Mouse (Mus musculus) liver, embryonic 14.5 days (tissue): ENCODE results near the gene Mpp3. TPM values are rescaled to one million over a fixed set of nuclear protein-coding genes. Genes with fewer than 3 reads are reported as not detected.

Source experiments
- ATAC-seq: fragments of 200-750 bp; cut with Nextera tagmentation; 2 replicates; pipeline ENCODE4 v1.8.0; 2017; ENCODE audit warnings: moderate number of reproducible peaks, mild to moderate bottlenecking, moderate library complexity; ENCODE audit not compliant: insufficient read depth
- DNase-seq, 3 experiments: peaks; one replicate each; pipeline ENCODE4 v3.0.0-alpha.2; 2012 to 2013; ENCODE audit warnings: low read depth in 3 of 3, low spot score in 3 of 3
- H3K27ac ChIP-seq: fragments of 300-500 bp; sonication (generic); 2 replicates; pipeline ENCODE4 v1.5.1; 2014; ENCODE audit warnings: moderate library complexity, mild to moderate bottlenecking, control low read depth, inconsistent platforms
- H3K27me3 ChIP-seq: fragments of 300-500 bp; sonication (generic); 2 replicates; pipeline ENCODE4 v1.6.1; 2014; ENCODE audit warnings: mild to moderate bottlenecking, low read length, moderate library complexity; ENCODE audit not compliant: control insufficient read depth, insufficient read depth
- H3K36me3 ChIP-seq: fragments of 300-500 bp; sonication (generic); replicated peaks from 2 replicates; pipeline ENCODE4 v1.6.1; 2014; ENCODE audit warnings: low read depth; ENCODE audit not compliant: control insufficient read depth, insufficient read depth
- H3K4me1 ChIP-seq, 2 experiments: fragments of 200-500 bp in 1 of 2; fragments of 300-500 bp in 1 of 2; sonication (generic) in 1 of 2; replicated peaks; 2 replicates each; pipeline ENCODE4 v1.6.1; 2012 to 2014; ENCODE audit warnings: antibody characterized with exemption in 1 of 2, inconsistent platforms in 1 of 2, low read length in 1 of 2; ENCODE audit not compliant: control insufficient read depth in 2 of 2, insufficient read depth in 2 of 2
- H3K4me2 ChIP-seq: fragments of 300-500 bp; sonication (generic); 2 replicates; pipeline ENCODE4 v1.6.1; 2014; ENCODE audit warnings: low read depth, mild to moderate bottlenecking, control low read depth, moderate library complexity
- H3K4me3 ChIP-seq, 2 experiments: fragments of 200-500 bp in 1 of 2; fragments of 300-500 bp in 1 of 2; sonication (generic) in 1 of 2; 2 replicates each; pipeline ENCODE4 v1.5.1; 2012 to 2014; ENCODE audit warnings: low read depth in 2 of 2, low read length in 2 of 2, mild to moderate bottlenecking in 2 of 2, control low read depth in 1 of 2, inconsistent platforms in 1 of 2, moderate library complexity in 1 of 2; ENCODE audit not compliant: insufficient read depth in 1 of 2
- H3K9ac ChIP-seq: fragments of 300-500 bp; sonication (generic); replicated peaks from 2 replicates; pipeline ENCODE4 v1.6.1; 2014; ENCODE audit warnings: mild to moderate bottlenecking, control low read depth, moderate library complexity
- H3K9me3 ChIP-seq: fragments of 300-500 bp; sonication (generic); 2 replicates; pipeline ENCODE4 v1.6.1; 2016; ENCODE audit warnings: low read length, mixed read lengths; ENCODE audit not compliant: control insufficient read depth
- CTCF ChIP-seq: IDR thresholded peaks from 2 replicates; pipeline ENCODE4 v1.5.1; 2016; ENCODE audit warnings: antibody characterized with exemption, low read depth, control low read depth
- EP300 ChIP-seq: IDR thresholded peaks from 2 replicates; pipeline ENCODE4 v1.6.1; 2016; ENCODE audit warnings: antibody characterized with exemption, low read depth
- WGBS: fragments of 180-500 bp; shearing (Covaris S2); extraction: QIAGEN DNeasy Blood & Tissue Kit; methylation state at CpG from one replicate; pipeline ENCODE4 v1.1.7; 2014; ENCODE audit not compliant: insufficient replicate concordance; 5-methylcytosine and 5-hydroxymethylcytosine counted together
- polyA plus RNA-seq, 2 experiments: library from polyadenylated mRNA; depleted of rRNA in 1 of 2; stranded (reverse) in 1 of 2; unstranded in 1 of 2; fragments of >200 nt; fragmentation: Nextera tagmentation in 1 of 2; extraction: Ambion mirVana in 1 of 2; gene quantifications; 2 replicates each; pipeline versions ENCODE4 v1.2.1 to v1.2.3; 2012 to 2014

Gene Mpp3
- polyA plus RNA-seq, 2 experiments, result 0.21 TPM; not detected in 1

DNA sequence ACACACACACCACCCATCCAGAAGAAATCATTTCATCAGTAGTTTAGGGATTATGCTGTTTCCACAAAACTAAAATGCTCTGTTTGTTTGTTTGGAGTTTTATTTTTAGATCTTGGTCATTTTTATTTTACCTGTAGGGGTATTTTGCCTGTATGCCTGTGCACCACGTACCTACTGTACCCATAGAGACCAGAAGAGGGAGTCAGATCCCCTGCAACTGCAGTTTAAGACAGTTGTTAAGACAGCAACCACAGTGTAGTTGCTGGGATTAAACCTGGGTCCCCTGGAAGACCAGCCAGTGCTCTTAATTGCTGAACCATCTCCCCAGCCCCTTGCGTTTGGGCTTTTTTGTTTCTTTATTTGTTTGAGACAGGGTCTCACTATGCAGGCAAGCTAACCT, 40.7 kb upstream of the Mpp3 start:
- H3K9me3 ChIP-seq, result no peaks in the 10 kb centered on the region
- H3K27ac ChIP-seq, result no peak overlapping the region
- peaks cover 0 to 2% of the 10 kb centered on the region in 2 experiments; a peak in 1 of 4 replicates for H3K4me1 ChIP-seq
- no peak overlapping the region for H3K9ac ChIP-seq
- no peak for ATAC-seq
- no peak overlapping the region for H3K4me2 ChIP-seq
- WGBS, result 22% methylated on average over 2 of the region's 2 CpGs
- TF ChIP-seq EP300, result no peak
- peak; percentile 70 for TF ChIP-seq CTCF
- H3K27me3 ChIP-seq, result no peaks in the 10 kb centered on the region; the same call in 1 of the 2 replicates
- no peak for DNase-seq
- peaks cover 4% of the 10 kb centered on the region for H3K36me3 ChIP-seq
- no peak overlapping the region for H3K4me3 ChIP-seq

- TF ChIP-seq CTCF (no peak), EP300 (no peak)
- H3K27ac ChIP-seq, result no peak overlapping the region
- H3K27me3 ChIP-seq, result no peaks in the 10 kb centered on the region
- H3K36me3 ChIP-seq, result peaks cover 20% of the 10 kb centered on the region
- H3K9ac ChIP-seq, result no peak overlapping the region
- H3K4me1 ChIP-seq, result peaks cover 0 to 7% of the 10 kb centered on the region in 2 experiments; a peak in 2 of 4 replicates
- WGBS, result 65% methylated on average over 13 of the region's 13 CpGs
- H3K9me3 ChIP-seq, result no peaks in the 10 kb centered on the region
- H3K4me2 ChIP-seq, result no peak overlapping the region
- DNase-seq, result no peak
- no peak for ATAC-seq
- H3K4me3 ChIP-seq, result no peak overlapping the region
Measured at GRCm38 (mm10) chr11:102063076-102063475, 34.8 kb upstream of the Mpp3 start.

DNA sequence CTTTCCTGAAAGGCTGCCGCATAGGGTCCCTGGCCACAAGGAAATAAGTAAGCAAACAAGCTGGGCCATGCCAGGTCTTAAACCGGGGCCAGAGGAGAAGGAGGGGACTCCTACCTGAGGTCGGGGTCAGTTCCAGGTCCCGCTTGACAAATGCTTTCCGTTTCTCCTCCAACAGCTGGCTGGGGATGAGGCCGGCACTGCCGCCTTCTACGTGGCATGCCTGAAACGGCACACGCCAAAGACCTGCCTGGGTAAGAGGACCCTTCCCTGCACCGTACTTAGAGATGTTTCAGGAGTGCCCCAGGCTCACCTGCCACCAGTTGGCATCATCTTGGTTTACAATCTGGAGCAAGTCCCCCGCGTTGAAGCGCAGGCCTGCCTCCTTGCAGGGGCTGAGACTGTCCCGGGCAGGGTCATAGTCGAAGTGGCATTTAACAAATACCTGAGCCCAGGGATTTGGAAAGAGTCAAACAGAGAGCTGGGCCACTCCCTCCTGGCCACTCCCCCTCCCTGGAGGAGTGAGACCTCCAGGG, 33.7 kb upstream of the Mpp3 start:
- Histone ChIP-seq H3K27me3 (no peaks in the 10 kb centered on the region), H3K36me3 (peaks cover 20% of the 10 kb centered on the region), H3K27ac (no peak overlapping the region), H3K4me2 (no peak overlapping the region), H3K4me1 (peaks cover 0 to 7% of the 10 kb centered on the region in 2 experiments; a peak in 2 of 4 replicates), H3K4me3 (no peak overlapping the region), H3K9ac (no peak overlapping the region), H3K9me3 (no peaks in the 10 kb centered on the region)
- 37% methylated on average over 16 of the region's 16 CpGs for WGBS
- TF ChIP-seq EP300 (no peak), CTCF (no peak)
- ATAC-seq (no peak), DNase-seq (no peak)

DNA sequence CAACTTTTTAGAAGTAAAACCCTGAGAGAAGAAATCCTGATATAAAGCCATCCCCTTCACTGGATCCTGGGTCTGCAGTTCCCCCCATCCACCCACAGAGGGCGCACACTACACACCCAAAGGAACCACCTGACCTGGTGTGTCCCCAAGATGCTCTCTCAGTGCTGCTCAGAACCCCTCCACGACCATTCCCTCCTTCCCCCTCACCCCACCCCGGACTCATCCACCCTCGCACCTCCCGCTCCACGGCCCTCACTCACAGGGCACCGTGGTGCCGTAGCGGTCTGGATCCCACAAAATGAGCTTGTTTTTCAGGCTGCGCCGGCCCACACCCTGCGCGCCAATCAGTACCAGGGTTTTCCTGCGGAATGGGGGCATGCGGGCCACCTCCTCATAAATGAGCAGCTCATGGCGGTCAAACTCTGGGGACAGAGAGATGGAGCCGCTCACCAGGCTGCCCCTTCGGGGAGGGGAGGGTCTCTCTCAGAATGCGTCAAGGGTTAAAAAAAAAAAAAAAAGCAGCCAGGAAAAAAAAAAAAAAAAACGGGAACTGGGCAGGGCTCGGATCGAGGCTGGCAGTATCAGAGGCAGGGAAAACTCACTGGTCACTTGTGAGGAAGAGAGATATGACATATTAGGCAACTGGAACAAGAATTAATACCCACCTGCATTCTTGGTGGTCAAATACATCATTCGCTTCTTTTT, 33.1 kb upstream of the Mpp3 start:
- ATAC-seq (peak; percentile 50; the same call in 1 of the 2 replicates), DNase-seq (peak; percentile 48 to 63 (median 55))
- H3K4me1 ChIP-seq, result peaks cover 0 to 7% of the 10 kb centered on the region in 2 experiments; a peak in 2 of 4 replicates
- no peak overlapping the region for H3K9ac ChIP-seq
- H3K27me3 ChIP-seq, result no peaks in the 10 kb centered on the region
- peak overlapping the region in 1 of 2 experiments; percentile 26; a peak in 2 of 4 replicates for H3K4me3 ChIP-seq
- H3K27ac ChIP-seq, result no peak overlapping the region
- peak overlapping the region; percentile 48 for H3K4me2 ChIP-seq
- H3K9me3 ChIP-seq, result no peaks in the 10 kb centered on the region
- H3K36me3 ChIP-seq, result peaks cover 20% of the 10 kb centered on the region
- TF ChIP-seq CTCF (peak; percentile 98), EP300 (no peak)
- 8% methylated on average over 23 of the region's 23 CpGs for WGBS

- WGBS, result 24% methylated on average over 9 of the region's 9 CpGs
- DNase-seq, result peak in 2 of 3 experiments; percentile 19 to 47
- ATAC-seq, result no peak
- Histone ChIP-seq H3K9ac (no peak overlapping the region), H3K36me3 (peaks cover 1% of the 10 kb centered on the region; the same call in 1 of the 2 replicates), H3K9me3 (no peaks in the 10 kb centered on the region), H3K27ac (no peak overlapping the region), H3K27me3 (no peaks in the 10 kb centered on the region), H3K4me3 (no peak overlapping the region), H3K4me2 (no peak overlapping the region), H3K4me1 (no peaks in the 10 kb centered on the region)
- TF ChIP-seq CTCF, result peak; percentile 81
- no peak for TF ChIP-seq EP300
Measured at GRCm38 (mm10) chr11:102053847-102054246, 25.6 kb upstream of the Mpp3 start.
